Mouse (Mus musculus): ENCODE measurements around the gene Cd5l. TPM values are rescaled to one million over a fixed set of nuclear protein-coding genes. Genes with fewer than 3 reads are reported as not detected.
"Not testable (repeated sequence)": the region's sequence is repeated elsewhere in the genome, so short reads cannot be mapped to it uniquely, and the experiment has no call there.

Gene Cd5l
- polyA plus RNA-seq, 1 experiment from 2014 or later: 31.1 TPM

- DNase-seq: no peak
- no peaks in the 10 kb centered on the region for H3K36me3 ChIP-seq
- no peak overlapping the region for H3K9ac ChIP-seq
- no peak for ATAC-seq (ENCODE audit: low read depth)
- WGBS (ENCODE audit: insufficient replicate concordance): 49% methylated on average over 3 of the region's 3 CpGs
- H3K27me3 ChIP-seq: no peaks in the 10 kb centered on the region
- no peaks in the 10 kb centered on the region for H3K4me1 ChIP-seq (replicated peaks)
- H3K4me2 ChIP-seq: no peak overlapping the region
- H3K9me3 ChIP-seq (replicated peaks): no peaks in the 10 kb centered on the region
- no peak overlapping the region for H3K4me3 ChIP-seq (replicated peaks)
- H3K27ac ChIP-seq: no peak overlapping the region
Observed at GRCm38 (mm10) chr3:87377228-87377627, 19.5 kb downstream of the Cd5l start.

DNA sequence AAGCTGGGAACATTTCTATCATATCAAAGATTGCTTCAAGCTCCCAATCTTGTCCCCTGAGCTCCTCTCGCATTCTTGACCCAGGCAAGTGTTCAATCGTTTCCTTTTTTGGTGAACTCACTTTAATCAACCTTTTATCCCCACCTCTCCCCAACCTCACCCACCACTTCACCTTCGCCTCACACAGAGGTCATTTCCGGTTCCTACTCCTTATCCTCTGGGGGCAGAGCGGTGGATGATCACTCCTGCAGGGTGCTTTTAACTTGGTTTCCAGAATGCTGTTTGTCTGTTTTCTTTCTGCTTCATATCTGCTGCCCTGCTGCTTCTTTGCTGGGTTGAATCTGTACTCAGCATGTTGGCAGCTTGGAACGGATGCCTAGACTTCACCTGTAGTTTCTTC is 20.0 kb downstream of the Cd5l start:
- Histone ChIP-seq H3K9ac (no peak overlapping the region), H3K36me3 (no peaks in the 10 kb centered on the region), H3K4me3 (replicated peaks) (no peak overlapping the region), H3K4me2 (no peak overlapping the region), H3K27me3 (no peaks in the 10 kb centered on the region), H3K4me1 (replicated peaks) (no peaks in the 10 kb centered on the region), H3K27ac (no peak overlapping the region), H3K9me3 (replicated peaks) (no peaks in the 10 kb centered on the region)
- 37% methylated on average over 6 of the region's 6 CpGs for WGBS (ENCODE audit: insufficient replicate concordance)
- no peak for ATAC-seq (ENCODE audit: low read depth)
- DNase-seq: no peak

GRCm38 (mm10) chr3:87379641-87380315 is 22.1 kb downstream of the Cd5l start:
- H3K4me1 ChIP-seq (replicated peaks); ATAC-seq (ENCODE audit: low read depth); H3K27me3 ChIP-seq; H3K36me3 ChIP-seq; DNase-seq; H3K9me3 ChIP-seq (replicated peaks); H3K4me3 ChIP-seq (replicated peaks); H3K27ac ChIP-seq; H3K4me2 ChIP-seq; H3K9ac ChIP-seq: not testable (repeated sequence)
- 67% methylated on average over 2 of the region's 2 CpGs for WGBS (ENCODE audit: insufficient replicate concordance)

- DNase-seq (no peak), ATAC-seq (ENCODE audit: low read depth) (no peak)
- Histone ChIP-seq H3K27me3 (no peaks in the 10 kb centered on the region), H3K4me1 (replicated peaks) (no peaks in the 10 kb centered on the region), H3K9ac (no peak overlapping the region), H3K27ac (no peak overlapping the region), H3K36me3 (no peaks in the 10 kb centered on the region), H3K4me3 (replicated peaks) (no peak overlapping the region), H3K9me3 (replicated peaks) (no peaks in the 10 kb centered on the region), H3K4me2 (no peak overlapping the region)
- 26% methylated on average over 7 of the region's 7 CpGs for WGBS (ENCODE audit: insufficient replicate concordance)
Observed at GRCm38 (mm10) chr3:87381806-87382712, 24.4 kb downstream of the Cd5l start.

DNA sequence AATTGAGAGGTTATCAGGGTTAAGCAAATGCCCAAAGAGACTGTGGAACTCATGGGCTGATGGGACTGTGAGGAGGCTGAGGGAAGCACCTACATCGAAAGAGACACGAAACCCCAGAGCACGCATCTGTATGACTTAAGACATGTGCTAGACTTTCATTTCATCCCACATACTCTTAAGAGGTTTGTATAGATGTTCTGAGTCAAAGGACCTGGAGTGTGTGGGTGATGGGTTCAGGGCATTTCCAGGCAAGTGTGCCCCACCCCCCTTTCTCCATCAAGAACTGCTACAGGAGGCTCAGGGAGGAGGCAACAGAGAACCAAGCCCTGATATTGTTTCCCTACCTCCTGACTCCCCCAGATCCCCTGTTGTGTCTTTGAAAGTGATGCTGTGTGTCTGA is 25.6 kb downstream of the Cd5l start:
- Histone ChIP-seq H3K9me3 (replicated peaks) (no peaks in the 10 kb centered on the region), H3K4me2 (no peak overlapping the region), H3K27ac (no peak overlapping the region), H3K4me3 (replicated peaks) (no peak overlapping the region), H3K36me3 (no peaks in the 10 kb centered on the region), H3K9ac (no peak overlapping the region), H3K27me3 (no peaks in the 10 kb centered on the region), H3K4me1 (replicated peaks) (no peaks in the 10 kb centered on the region)
- ATAC-seq (ENCODE audit: low read depth) (no peak), DNase-seq (no peak)
- 76% methylated on average over 3 of the region's 3 CpGs for WGBS (ENCODE audit: insufficient replicate concordance)

DNA sequence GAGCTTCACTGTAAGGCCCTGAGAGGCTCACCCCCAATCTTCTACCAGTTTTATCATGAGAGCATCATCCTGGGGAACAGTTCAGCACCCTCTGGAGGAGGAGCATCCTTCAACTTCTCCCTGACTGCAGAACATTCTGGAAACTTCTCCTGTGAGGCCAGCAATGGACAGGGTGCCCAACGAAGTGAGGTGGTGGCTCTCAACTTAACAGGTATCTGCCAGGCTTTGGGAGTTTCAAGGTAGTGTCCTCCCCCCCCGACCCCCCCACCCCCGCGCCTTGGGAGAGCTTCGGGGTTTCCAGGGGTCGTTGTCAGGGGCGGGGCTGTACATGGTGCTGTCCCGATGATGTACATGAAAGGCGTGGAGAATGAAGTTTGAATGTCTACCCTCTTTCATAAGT is 27.4 kb downstream of the Cd5l start:
- H3K4me1 ChIP-seq (replicated peaks): no peaks in the 10 kb centered on the region
- 67% methylated on average over 9 of the region's 9 CpGs for WGBS (ENCODE audit: insufficient replicate concordance)
- H3K27ac ChIP-seq: no peak overlapping the region
- H3K9ac ChIP-seq: no peak overlapping the region
- H3K36me3 ChIP-seq: no peaks in the 10 kb centered on the region
- no peak overlapping the region for H3K4me2 ChIP-seq
- DNase-seq: no peak
- H3K27me3 ChIP-seq: no peaks in the 10 kb centered on the region
- no peaks in the 10 kb centered on the region for H3K9me3 ChIP-seq (replicated peaks)
- ATAC-seq (ENCODE audit: low read depth): no peak
- H3K4me3 ChIP-seq (replicated peaks): no peak overlapping the region

DNA sequence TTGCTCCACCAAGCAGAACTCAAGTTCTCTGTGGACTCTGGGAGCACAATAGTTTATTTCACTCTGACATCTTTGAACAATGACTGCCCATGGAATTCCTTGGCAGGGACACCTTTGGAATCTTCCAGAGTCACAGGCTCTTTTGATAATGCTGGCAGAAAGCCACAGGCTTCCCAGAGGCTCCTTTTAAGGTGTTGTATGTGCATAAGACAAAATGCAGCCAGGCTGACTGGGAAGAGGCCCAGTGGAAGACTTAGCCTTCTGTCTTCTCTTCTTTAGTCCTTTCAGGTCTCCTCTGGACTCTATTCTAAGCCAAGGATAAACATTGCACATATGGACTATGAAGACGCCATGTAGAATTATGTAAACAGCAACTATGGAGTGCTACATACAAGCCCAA is 33.3 kb downstream of the Cd5l start:
- H3K9ac ChIP-seq: no peak overlapping the region
- H3K4me1 ChIP-seq (replicated peaks): no peaks in the 10 kb centered on the region
- H3K27me3 ChIP-seq: no peaks in the 10 kb centered on the region
- H3K4me2 ChIP-seq: no peak overlapping the region
- no peaks in the 10 kb centered on the region for H3K9me3 ChIP-seq (replicated peaks)
- 67% methylated on average over 1 of the region's 1 CpGs for WGBS (ENCODE audit: insufficient replicate concordance)
- ATAC-seq (ENCODE audit: low read depth): no peak
- no peak for DNase-seq
- no peaks in the 10 kb centered on the region for H3K36me3 ChIP-seq
- no peak overlapping the region for H3K4me3 ChIP-seq (replicated peaks)
- H3K27ac ChIP-seq: no peak overlapping the region

GRCm38 (mm10) chr3:87398809-87399208 is 41.1 kb downstream of the Cd5l start:
- no peak overlapping the region for H3K4me3 ChIP-seq (replicated peaks)
- H3K27ac ChIP-seq: no peak overlapping the region
- no peaks in the 10 kb centered on the region for H3K27me3 ChIP-seq
- no peaks in the 10 kb centered on the region for H3K4me1 ChIP-seq (replicated peaks)
- DNase-seq: no peak
- no peaks in the 10 kb centered on the region for H3K36me3 ChIP-seq
- WGBS (ENCODE audit: insufficient replicate concordance): 45% methylated on average over 4 of the region's 4 CpGs
- H3K9me3 ChIP-seq (replicated peaks): no peaks in the 10 kb centered on the region
- ATAC-seq (ENCODE audit: low read depth): no peak
- H3K9ac ChIP-seq: no peak overlapping the region
- H3K4me2 ChIP-seq: no peak overlapping the region

DNA sequence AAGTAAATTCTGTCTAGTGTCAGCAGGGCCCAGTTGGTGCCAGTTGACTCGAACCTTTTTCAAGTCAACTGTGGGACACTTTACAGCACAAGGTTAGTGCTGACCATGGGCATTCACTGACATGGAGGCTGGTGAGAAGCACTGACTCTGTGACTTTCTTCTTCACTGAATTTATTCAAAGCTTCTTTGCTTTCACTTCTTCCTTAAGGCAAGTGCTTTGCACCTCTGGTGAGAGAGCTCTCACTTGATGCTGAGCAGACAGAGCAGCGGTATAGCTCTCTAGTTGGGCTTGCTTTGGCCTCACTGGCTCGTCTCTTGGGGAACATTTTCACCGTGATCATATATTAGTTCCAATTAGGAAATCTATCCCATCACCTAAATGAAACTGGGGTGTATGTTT is 42.2 kb downstream of the Cd5l start:
- H3K9ac ChIP-seq: no peak overlapping the region
- no peak overlapping the region for H3K4me2 ChIP-seq
- H3K9me3 ChIP-seq (replicated peaks): no peaks in the 10 kb centered on the region
- H3K4me3 ChIP-seq (replicated peaks): no peak overlapping the region
- no peak for ATAC-seq (ENCODE audit: low read depth)
- H3K27ac ChIP-seq: no peak overlapping the region
- 63% methylated on average over 4 of the region's 4 CpGs for WGBS (ENCODE audit: insufficient replicate concordance)
- H3K4me1 ChIP-seq (replicated peaks): no peaks in the 10 kb centered on the region
- H3K27me3 ChIP-seq: no peaks in the 10 kb centered on the region
- DNase-seq: no peak
- no peaks in the 10 kb centered on the region for H3K36me3 ChIP-seq

GRCm38 (mm10) chr3:87401321-87401720 is 43.6 kb downstream of the Cd5l start:
- ATAC-seq (ENCODE audit: low read depth) (no peak), DNase-seq (no peak)
- no peaks in the 10 kb centered on the region for H3K4me1 ChIP-seq (replicated peaks)
- no peak overlapping the region for H3K9ac ChIP-seq
- H3K27ac ChIP-seq: no peak overlapping the region
- H3K27me3 ChIP-seq: no peaks in the 10 kb centered on the region
- H3K4me3 ChIP-seq (replicated peaks): no peak overlapping the region
- no peaks in the 10 kb centered on the region for H3K36me3 ChIP-seq
- H3K4me2 ChIP-seq: no peak overlapping the region
- H3K9me3 ChIP-seq (replicated peaks): no peaks in the 10 kb centered on the region
- 19% methylated on average over 5 of the region's 5 CpGs for WGBS (ENCODE audit: insufficient replicate concordance)

DNA sequence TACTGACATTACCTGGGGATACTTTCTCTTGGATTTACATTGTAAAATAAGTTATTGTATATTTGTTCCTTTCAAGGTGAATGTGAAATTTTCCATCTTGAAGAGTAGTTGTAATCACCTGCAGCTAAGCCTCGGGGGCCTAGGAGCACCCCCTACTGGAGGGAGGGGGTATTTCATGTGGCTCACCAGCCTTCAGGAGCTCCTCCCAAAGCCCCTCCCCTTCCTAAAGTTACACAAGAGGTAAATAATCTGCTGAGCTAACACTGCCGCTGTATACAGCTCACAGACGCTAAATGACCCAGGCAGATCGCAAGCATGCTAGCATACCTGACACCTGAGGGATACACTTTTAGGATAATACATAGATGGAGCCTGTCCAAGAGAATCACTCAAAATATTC is 50.5 kb downstream of the Cd5l start:
- H3K27ac ChIP-seq: no peak overlapping the region
- ATAC-seq (ENCODE audit: low read depth) (no peak), DNase-seq (no peak)
- H3K9me3 ChIP-seq (replicated peaks): no peaks in the 10 kb centered on the region
- no peak overlapping the region for H3K9ac ChIP-seq
- no peaks in the 10 kb centered on the region for H3K36me3 ChIP-seq
- 16% methylated on average over 4 of the region's 4 CpGs for WGBS (ENCODE audit: insufficient replicate concordance)
- H3K27me3 ChIP-seq: no peaks in the 10 kb centered on the region
- H3K4me1 ChIP-seq (replicated peaks): no peaks in the 10 kb centered on the region
- H3K4me2 ChIP-seq: no peak overlapping the region
- H3K4me3 ChIP-seq (replicated peaks): no peak overlapping the region
